ENCODE assay signal across 9 mouse cellular contexts in the genomic region with DNA sequence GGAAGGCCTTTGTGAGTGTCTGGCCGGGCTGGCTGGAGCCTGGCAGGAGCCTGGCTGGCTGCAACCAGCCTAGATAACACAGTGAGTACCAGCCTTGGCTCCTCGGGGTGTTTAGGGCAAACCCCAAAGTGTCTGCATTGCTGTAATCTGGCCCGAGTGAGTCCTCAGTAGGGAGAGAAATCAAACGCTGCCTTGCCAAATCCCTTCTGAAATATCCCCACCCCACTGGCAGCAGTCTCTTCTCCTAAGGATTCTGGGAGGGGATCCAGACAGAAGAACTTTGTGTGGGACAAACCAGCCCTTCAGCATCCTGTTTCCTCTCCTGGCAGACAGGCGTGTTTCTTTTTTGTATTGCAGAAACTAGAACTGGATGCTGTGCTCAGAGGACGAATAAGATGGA.
A peak's percentile ranks its signal among the peaks of the same experiment; 100 is the strongest.
DNase-seq lines count a peak whose midpoint lies in the region; ATAC-seq and TF ChIP-seq lines count a peak whose summit lies in the region.
"Had no signal": no experiment of that assay in that cellular context is flagged by ENCODE, and none has a peak within 500 bp of the region (broad histone marks: within the 10 kb centered on the region; RNA-seq: fewer than 3 reads in every experiment).

No protein-coding gene starts in this region.

- TF ChIP-seq EP300 in stomach, postnatal 0 days (optimal IDR thresholded peaks at IDR 0.05) = no peak

- H3K36me3 ChIP-seq in kidney, embryonic 14.5 days (ENCODE audit: control insufficient read depth, insufficient read depth, low read length) = no peaks in the 10 kb centered on the region
- no peaks in the 10 kb centered on the region for H3K36me3 ChIP-seq in embryonic facial prominence, embryonic 14.5 days (ENCODE audit: control insufficient read depth, insufficient read depth, low read length)
- H3K36me3 ChIP-seq in heart, embryonic 11.5 days (ENCODE audit: control insufficient read depth, insufficient read depth, low read length) = no peaks in the 10 kb centered on the region
- H3K36me3 ChIP-seq in midbrain, embryonic 11.5 days (ENCODE audit: control insufficient read depth, insufficient read depth, low read length) = no peaks in the 10 kb centered on the region
- H3K36me3 ChIP-seq in stomach, postnatal 0 days (ENCODE audit: control insufficient read depth, insufficient read depth, low read length) = no peaks in the 10 kb centered on the region

- H3K27ac ChIP-seq in kidney, embryonic 14.5 days (ENCODE audit: low read depth, low read length) = no peak overlapping the region
- peak overlapping the region; percentile 80 for H3K27ac ChIP-seq in embryonic facial prominence, embryonic 14.5 days (replicated peaks; ENCODE audit: low read depth, low read length)
- H3K27ac ChIP-seq in heart, embryonic 11.5 days (ENCODE audit: low read depth, low read length) = peak overlapping the region; percentile 30; the same call in 1 of the 2 replicates
- H3K27ac ChIP-seq in midbrain, embryonic 11.5 days (ENCODE audit: low read depth, low read length) = no peak overlapping the region
- no peak overlapping the region; the same call in 1 of the 2 replicates for H3K27ac ChIP-seq in stomach, postnatal 0 days (replicated peaks)
- H3K27ac ChIP-seq: liver, embryonic 14.5 days had no signal

- no peaks in the 10 kb centered on the region for H3K27me3 ChIP-seq in kidney, embryonic 14.5 days (ENCODE audit: control insufficient read depth, insufficient read depth, low read length)
- no peaks in the 10 kb centered on the region for H3K27me3 ChIP-seq in embryonic facial prominence, embryonic 14.5 days (replicated peaks; ENCODE audit: control insufficient read depth, insufficient read depth, low read length)
- no peaks in the 10 kb centered on the region for H3K27me3 ChIP-seq in heart, embryonic 11.5 days (ENCODE audit: control insufficient read depth, insufficient read depth, low read length)
- no peaks in the 10 kb centered on the region for H3K27me3 ChIP-seq in midbrain, embryonic 11.5 days (ENCODE audit: control insufficient read depth, insufficient read depth, low read length)
- H3K27me3 ChIP-seq in stomach, postnatal 0 days (ENCODE audit: control insufficient read depth, insufficient read depth, low read length) = no peaks in the 10 kb centered on the region

- ATAC-seq in kidney, embryonic 14.5 days (ENCODE audit: low FRiP score, low TSS enrichment) = no peak
- ATAC-seq in embryonic facial prominence, embryonic 14.5 days (ENCODE audit: low read depth) = peak; percentile 67
- ATAC-seq in heart, embryonic 11.5 days (replicated peaks; ENCODE audit: insufficient number of reproducible peaks, low FRiP score, low TSS enrichment) = no peak
- ATAC-seq in midbrain, embryonic 11.5 days (ENCODE audit: low FRiP score) = no peak
- no peak; the same call in 1 of the 2 replicates for ATAC-seq in stomach, postnatal 0 days (ENCODE audit: low FRiP score, low TSS enrichment)
- no peak for ATAC-seq in activated CD4-positive, CD25-positive, alpha-beta regulatory T cell, adult 4 months

- no peak overlapping the region for H3K4me2 ChIP-seq in kidney, embryonic 14.5 days (replicated peaks; ENCODE audit: low read depth, low read length)
- H3K4me2 ChIP-seq in embryonic facial prominence, embryonic 14.5 days (ENCODE audit: low read depth, low read length) = peak overlapping the region; percentile 31
- H3K4me2 ChIP-seq in heart, embryonic 11.5 days = no peak overlapping the region
- H3K4me2 ChIP-seq in midbrain, embryonic 11.5 days = no peak overlapping the region
- no peak overlapping the region for H3K4me2 ChIP-seq in stomach, postnatal 0 days (replicated peaks; ENCODE audit: low read depth)

- no peak overlapping the region for H3K4me3 ChIP-seq in kidney, embryonic 14.5 days (ENCODE audit: low read length)
- no peak overlapping the region for H3K4me3 ChIP-seq in embryonic facial prominence, embryonic 14.5 days (ENCODE audit: low read depth, low read length)
- no peak overlapping the region for H3K4me3 ChIP-seq in heart, embryonic 11.5 days (ENCODE audit: low read depth, low read length)
- no peak overlapping the region for H3K4me3 ChIP-seq in midbrain, embryonic 11.5 days (ENCODE audit: low read depth, low read length)
- H3K4me3 ChIP-seq in stomach, postnatal 0 days (ENCODE audit: low read depth, low read length) = no peak overlapping the region

- peak; percentile 48 for DNase-seq in kidney, postnatal 10 days
- DNase-seq in embryonic facial prominence, embryonic 14.5 days (ENCODE audit: low spot score) = peak; percentile 91
- peak; percentile 49 to 67 for DNase-seq in layer of hippocampus, postnatal 10 days (ENCODE audit: low spot score in 2 of 2)
- DNase-seq in midbrain, embryonic 11.5 days (ENCODE audit: low spot score, missing footprints) = peak; percentile 86
- DNase-seq in stomach, postnatal 0 days (ENCODE audit: low spot score) = peak; percentile 20

- TF ChIP-seq CTCF in stomach, postnatal 0 days (IDR thresholded peaks at IDR 0.05; ENCODE audit: low read depth) = no peak

- no peaks in the 10 kb centered on the region for H3K4me1 ChIP-seq in kidney, embryonic 14.5 days (ENCODE audit: control insufficient read depth, insufficient read depth, low read length)
- no peaks in the 10 kb centered on the region for H3K4me1 ChIP-seq in embryonic facial prominence, embryonic 14.5 days (ENCODE audit: control insufficient read depth, insufficient read depth, low read length)
- H3K4me1 ChIP-seq in heart, embryonic 11.5 days (ENCODE audit: control insufficient read depth, insufficient read depth, low read length) = no peaks in the 10 kb centered on the region
- H3K4me1 ChIP-seq in midbrain, embryonic 11.5 days (ENCODE audit: control insufficient read depth, insufficient read depth, low read length) = no peaks in the 10 kb centered on the region
- H3K4me1 ChIP-seq in stomach, postnatal 0 days (replicated peaks; ENCODE audit: control insufficient read depth, insufficient read depth) = no peaks in the 10 kb centered on the region

- 11% methylated on average over 6 of the region's 6 CpGs for WGBS in kidney, embryonic 14.5 days
- 4% methylated on average over 6 of the region's 6 CpGs for WGBS in embryonic facial prominence, embryonic 14.5 days
- WGBS in heart, embryonic 11.5 days (ENCODE audit: insufficient replicate concordance) = 10% methylated on average over 6 of the region's 6 CpGs
- 10% methylated on average over 6 of the region's 6 CpGs for WGBS in midbrain, embryonic 11.5 days
- 8% methylated on average over 6 of the region's 6 CpGs for WGBS in stomach, postnatal 0 days

- H3K9ac ChIP-seq in kidney, embryonic 14.5 days (ENCODE audit: low read depth, low read length) = no peak overlapping the region
- H3K9ac ChIP-seq in embryonic facial prominence, embryonic 14.5 days (ENCODE audit: low read depth, low read length) = 0 out of 2 replicates have a peak overlapping the region, but pooled peaks have one; percentile 30
- no peak overlapping the region for H3K9ac ChIP-seq in heart, embryonic 11.5 days (ENCODE audit: low read depth, low read length)
- no peak overlapping the region; the same call in 1 of the 2 replicates for H3K9ac ChIP-seq in midbrain, embryonic 11.5 days (ENCODE audit: low read length)
- H3K9ac ChIP-seq in stomach, postnatal 0 days (ENCODE audit: low read length) = no peak overlapping the region
- H3K9ac ChIP-seq: liver, embryonic 14.5 days had no signal

- H3K9me3 ChIP-seq in kidney, embryonic 14.5 days (ENCODE audit: control insufficient read depth, low read length) = no peaks in the 10 kb centered on the region
- no peaks in the 10 kb centered on the region for H3K9me3 ChIP-seq in embryonic facial prominence, embryonic 14.5 days (ENCODE audit: control insufficient read depth, low read length)
- no peaks in the 10 kb centered on the region for H3K9me3 ChIP-seq in heart, embryonic 11.5 days (replicated peaks; ENCODE audit: control insufficient read depth, low read length)
- no peaks in the 10 kb centered on the region for H3K9me3 ChIP-seq in midbrain, embryonic 11.5 days (ENCODE audit: control insufficient read depth, low read length)
- H3K9me3 ChIP-seq in stomach, postnatal 0 days (ENCODE audit: control insufficient read depth, low read length) = no peaks in the 10 kb centered on the region

Comparison
In these comparisons a context has a peak if more than half of its experiments do, and no peak if none do; other contexts are left out.
1. DNase-seq: peak in every context shown above with its lines; median percentile 91 in embryonic facial prominence, embryonic 14.5 days; 86 in midbrain, embryonic 11.5 days; 58 in layer of hippocampus, postnatal 10 days; 48 in kidney, postnatal 10 days; 20 in stomach, postnatal 0 days.
2. H3K27ac ChIP-seq: peak in embryonic facial prominence, embryonic 14.5 days (single experiment) and heart, embryonic 11.5 days (single experiment); none in kidney, embryonic 14.5 days (single experiment), midbrain, embryonic 11.5 days (single experiment) and stomach, postnatal 0 days (single experiment).